ENCODE assay signal across 8 mouse cellular contexts in the genomic region with DNA sequence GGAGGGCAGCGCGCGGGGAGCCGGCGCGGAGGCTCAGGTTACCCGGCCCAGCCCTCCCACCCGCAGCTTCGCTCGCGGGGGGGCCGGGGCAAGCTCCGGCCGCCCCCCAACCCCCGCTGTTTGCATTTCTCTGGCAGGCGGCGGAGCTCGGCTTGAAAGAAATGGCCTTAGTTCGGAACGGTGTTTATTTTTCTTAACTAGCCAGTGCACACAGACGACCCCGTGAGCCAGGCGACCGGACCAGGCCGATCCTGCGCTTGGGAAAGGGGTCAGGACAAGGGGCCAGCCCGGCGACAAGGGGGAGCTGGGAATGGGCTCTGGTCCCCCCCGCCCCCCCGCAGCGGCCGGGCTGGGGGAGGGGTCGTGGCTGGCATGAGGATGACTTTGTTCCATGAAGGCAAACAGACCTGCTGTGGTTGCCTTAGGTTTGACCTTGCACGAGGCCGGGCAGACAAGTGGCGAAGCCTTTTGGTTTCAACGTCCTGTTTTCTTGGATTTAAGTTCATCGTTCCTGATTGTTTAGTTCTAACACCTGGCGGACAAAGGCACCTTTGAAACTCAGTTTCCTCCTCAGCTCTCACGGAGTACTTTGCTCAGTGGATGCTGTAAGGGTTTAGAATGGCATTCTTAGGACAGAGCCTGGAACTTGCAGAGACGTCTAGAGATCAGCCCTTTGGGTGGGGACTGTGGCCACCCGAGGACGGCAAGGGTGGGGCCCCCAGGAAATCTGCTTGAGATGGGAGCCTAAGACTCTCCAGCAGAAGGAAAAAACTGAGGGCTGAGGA. TPM values are rescaled to one million over a fixed set of nuclear protein-coding genes. Genes with fewer than 3 reads are reported as not detected.
DNase-seq lines count a peak whose midpoint lies in the region; ATAC-seq and TF ChIP-seq lines count a peak whose summit lies in the region.

No protein-coding gene starts in this region.

- no peak overlapping the region; the same call in 1 of the 2 replicates for H3K9ac ChIP-seq in liver, postnatal 0 days (replicated peaks)

- peak; percentile 8 to 22 for DNase-seq in cerebellum, postnatal 14 days
- DNase-seq in cerebellum, adult 11 months: no peak
- peak; percentile 83 for DNase-seq in hindbrain, embryonic 10.5 days (ENCODE audit: low spot score)
- DNase-seq in liver, postnatal 0 days: peak; percentile 37
- DNase-seq in frontal cortex, adult 2 months (ENCODE audit: extremely low spot score in 1 of 2, low spot score in 1 of 2): no peak
- no peak for DNase-seq in testis, postnatal 10 days (ENCODE audit: low spot score)
- DNase-seq in adrenal gland, postnatal 36 days: no peak

- H3K27ac ChIP-seq in hindbrain, embryonic 10.5 days: peak overlapping the region; percentile 81
- H3K27ac ChIP-seq in liver, postnatal 0 days (ENCODE audit: low read depth): no peak overlapping the region; the same call in 1 of the 2 replicates

- WGBS in hindbrain, embryonic 10.5 days: under 1% methylated on average over 42 of the region's 43 CpGs
- 2% methylated on average over 37 of the region's 43 CpGs for WGBS in liver, postnatal 0 days (ENCODE audit: insufficient replicate concordance)

- H3K4me2 ChIP-seq in liver, postnatal 0 days (ENCODE audit: low read depth, low read length): peak overlapping the region; percentile 68

- H3K27me3 ChIP-seq in E14TG2a.4 (ENCODE audit: insufficient read depth, low read length): peaks cover 76% of the 10 kb centered on the region
- peaks cover 77% of the 10 kb centered on the region for H3K27me3 ChIP-seq in hindbrain, embryonic 10.5 days (ENCODE audit: insufficient read depth, poor library complexity, severe bottlenecking)
- H3K27me3 ChIP-seq in liver, postnatal 0 days (ENCODE audit: insufficient read depth, low read length): peaks cover 66% of the 10 kb centered on the region

- no peaks in the 10 kb centered on the region for H3K36me3 ChIP-seq in E14TG2a.4 (ENCODE audit: insufficient read depth, low read length)
- no peaks in the 10 kb centered on the region for H3K36me3 ChIP-seq in hindbrain, embryonic 10.5 days
- H3K36me3 ChIP-seq in liver, postnatal 0 days (replicated peaks; ENCODE audit: insufficient read depth, low read length): no peaks in the 10 kb centered on the region

- peaks cover 12% of the 10 kb centered on the region for H3K9me3 ChIP-seq in E14TG2a.4 (ENCODE audit: low read length)
- peaks cover 7% of the 10 kb centered on the region; the same call in 1 of the 2 replicates for H3K9me3 ChIP-seq in hindbrain, embryonic 10.5 days
- H3K9me3 ChIP-seq in liver, postnatal 0 days (ENCODE audit: low read length): peaks cover 5% of the 10 kb centered on the region

- H3K4me3 ChIP-seq in E14TG2a.4 (replicated peaks; ENCODE audit: low read length): peak overlapping the region; percentile 68
- H3K4me3 ChIP-seq in hindbrain, embryonic 10.5 days: peak overlapping the region; percentile 51
- H3K4me3 ChIP-seq in liver, postnatal 0 days (ENCODE audit: low read depth, low read length): peak overlapping the region; percentile 24

- peaks cover 60% of the 10 kb centered on the region for H3K4me1 ChIP-seq in E14TG2a.4 (replicated peaks; ENCODE audit: low read depth, low read length)
- H3K4me1 ChIP-seq in hindbrain, embryonic 10.5 days (replicated peaks): peaks cover 60% of the 10 kb centered on the region
- peaks cover 28% of the 10 kb centered on the region for H3K4me1 ChIP-seq in liver, postnatal 0 days (ENCODE audit: insufficient read depth)

- peak; percentile 22; the same call in 1 of the 2 replicates for ATAC-seq in liver, postnatal 0 days

- no peak for TF ChIP-seq CTCF in E14TG2a.4 (conservative IDR thresholded peaks at IDR 0.05; ENCODE audit: low read length)
- no peak for TF ChIP-seq CTCF in liver, postnatal 0 days (IDR thresholded peaks at IDR 0.05; ENCODE audit: low read depth)

- no peak for TF ChIP-seq EP300 in liver, postnatal 0 days (IDR thresholded peaks at IDR 0.05; ENCODE audit: low read depth)

RNA-seq across cellular contexts. Expression of a gene that starts 8.8 kb away (rescaled TPM):
- 0.14 and 0.20 TPM in 2 replicates for polyA plus RNA-seq in hindbrain, embryonic 10.5 days (2016; fragmentation: Nextera tagmentation; extraction: Ambion mirVana)
- polyA plus RNA-seq in liver, postnatal 0 days (2015; fragmentation: Nextera tagmentation; extraction: Ambion mirVana): not detected in 2 replicates
- 0.15 and 0.42 TPM in 2 replicates for polyA plus RNA-seq in frontal cortex, adult 2 months (2012; rRNA removed)
- total RNA-seq in adrenal gland, postnatal 36 days (2021): not detected

RNA-seq across cellular contexts. Expression of a gene that starts 48.1 kb away (rescaled TPM):
- not detected in 2 replicates for polyA plus RNA-seq in hindbrain, embryonic 10.5 days (2016; fragmentation: Nextera tagmentation; extraction: Ambion mirVana)
- 1.1 and 1.4 TPM in 2 replicates for polyA plus RNA-seq in liver, postnatal 0 days (2015; fragmentation: Nextera tagmentation; extraction: Ambion mirVana)
- polyA plus RNA-seq in frontal cortex, adult 2 months (2012; rRNA removed): not detected in 2 replicates
- not detected for total RNA-seq in adrenal gland, postnatal 36 days (2021)

RNA-seq across cellular contexts. Expression of a gene that starts 59.8 kb away (rescaled TPM):
- not detected in 2 replicates for polyA plus RNA-seq in hindbrain, embryonic 10.5 days (2016; fragmentation: Nextera tagmentation; extraction: Ambion mirVana)
- not detected in 2 replicates for polyA plus RNA-seq in liver, postnatal 0 days (2015; fragmentation: Nextera tagmentation; extraction: Ambion mirVana)
- not detected in 2 replicates for polyA plus RNA-seq in frontal cortex, adult 2 months (2012; rRNA removed)
- total RNA-seq in adrenal gland, postnatal 36 days (2021): not detected

Comparison
In these comparisons a context has a peak if more than half of its experiments do, and no peak if none do; other contexts are left out.
1. DNase-seq: peak in cerebellum, postnatal 14 days (2 of 2), hindbrain, embryonic 10.5 days (single experiment) and liver, postnatal 0 days (single experiment); none in cerebellum, adult 11 months (single experiment), frontal cortex, adult 2 months (0 of 2), testis, postnatal 10 days (single experiment) and adrenal gland, postnatal 36 days (0 of 2).
2. Peak in every context shown above with its lines, with median percentiles within 50 percentile points of each other: H3K4me3 ChIP-seq.